Mouse (Mus musculus) Patski (cell line): ENCODE results near the gene Mast2. TPM values are rescaled to one million over a fixed set of nuclear protein-coding genes. Genes with fewer than 3 reads are reported as not detected.
A peak's percentile ranks its signal among the peaks of the same experiment; 100 is the strongest.

Experiments
- ATAC-seq: fragments of 100-300 bp; one replicate; pipeline ENCODE4 v1.8.0; 2021
- CTCF ChIA-PET: fragments of 350-600 bp; sonication (Branson Sonifier 250); formaldehyde crosslinking; loops from one replicate; lab custom pipeline; 2022; ENCODE audit warnings: inconsistent platforms; lab: Charles Lee
- POLR2A ChIA-PET: fragments of 350-600 bp; sonication (Branson Sonifier 250); formaldehyde crosslinking; loops from one replicate; lab custom pipeline; 2022; ENCODE audit warnings: antibody characterized with exemption, inconsistent platforms; lab: Charles Lee
- DNase-seq: peaks from one replicate; pipeline ENCODE4 v3.0.0-alpha.2; 2011; ENCODE audit warnings: low read depth, low spot score
- H3K27me3 ChIP-seq: fragments of 371-371 bp; one replicate; pipeline ENCODE4 v1.5.1; 2021
- CTCF ChIP-seq: fragments of 100-300 bp; IDR thresholded peaks from one replicate; pipeline ENCODE4 v1.5.1; 2021
- in situ Hi-C: fragments of 300-500 bp; cut with MboI; formaldehyde crosslinking; loops from 3 replicates; pipeline ENCODE4 v1.11.1; 2018; ENCODE audit warnings: low pct_unique_long_range_greater_than_20kb, mixed read lengths
- polyA plus RNA-seq: library from polyadenylated mRNA; unstranded; gene quantifications from one replicate; pipeline ENCODE4 v1.2.3, GENCODE M21; 2021

The Mast2 gene
- polyA plus RNA-seq: 36.5 TPM

GRCm38 (mm10) chr4:116464126-116464981 is at the start of gene Mast2:
TSS of gene Mast2 (minus strand) at chr4:116464183.
- H3K27me3 ChIP-seq: no peaks in the 10 kb centered on the region
- POLR2A ChIA-PET: interaction anchor here (0.6 kb wide), 1 partner anchor 679 kb away, joined by 7 read pairs; no protein-coding TSS in a partner anchor
- in situ Hi-C loops: no loop called here
- no peak for TF ChIP-seq CTCF
- CTCF ChIA-PET: interaction anchor here (1.0 kb wide), 1 partner anchor 16 kb away, joined by 3 read pairs; no protein-coding TSS in a partner anchor
- peak; percentile 94 for ATAC-seq
- peak; percentile 71 for DNase-seq

- DNase-seq (peak; percentile 50), ATAC-seq (peak; percentile 86)
- TF ChIP-seq CTCF: peak; percentile 41
- H3K27me3 ChIP-seq: no peaks in the 10 kb centered on the region
- CTCF ChIA-PET: interaction anchor here (0.8 to 1.4 kb wide), 3 partner anchors 12 to 172 kb away, joined by 3 read pairs; no protein-coding TSS in a partner anchor
- POLR2A ChIA-PET: interaction anchor here (0.7 to 1.0 kb wide), 2 partner anchors 8 to 136 kb away, joined by 3 read pairs; no protein-coding TSS in a partner anchor
- in situ Hi-C loops: no loop called here
Measured at GRCm38 (mm10) chr4:116507425-116508218, 43.6 kb upstream of the Mast2 start, which contains the start of gene Ipp. TSS of gene Ipp (plus strand) at chr4:116507549.

GRCm38 (mm10) chr4:116506886-116507424 is 43.0 kb upstream of the Mast2 start:
- ChIA-PET POLR2A (interaction anchor here (0.7 to 1.0 kb wide), 2 partner anchors 9 to 136 kb away, joined by 3 read pairs; no protein-coding TSS in a partner anchor), CTCF (interaction anchor here (0.8 to 1.4 kb wide), 3 partner anchors 11 to 171 kb away, joined by 3 read pairs; no protein-coding TSS in a partner anchor)
- ATAC-seq: no peak
- H3K27me3 ChIP-seq: no peaks in the 10 kb centered on the region
- no peak for TF ChIP-seq CTCF
- DNase-seq: no peak
- in situ Hi-C loops: no loop called here

GRCm38 (mm10) chr4:116499978-116500377 is 36.0 kb upstream of the Mast2 start:
- no peak for DNase-seq
- TF ChIP-seq CTCF: no peak
- no peaks in the 10 kb centered on the region for H3K27me3 ChIP-seq
- in situ Hi-C loops: no loop called here
- ChIA-PET CTCF (interaction anchor here (1.5 kb wide), 1 partner anchor 10 kb away, joined by 4 read pairs; no protein-coding TSS in a partner anchor), POLR2A (no interaction called here)
- no peak for ATAC-seq

GRCm38 (mm10) chr4:116493646-116494045 is 29.7 kb upstream of the Mast2 start:
- in situ Hi-C loops: no loop called here
- no peaks in the 10 kb centered on the region for H3K27me3 ChIP-seq
- TF ChIP-seq CTCF: no peak
- no peak for DNase-seq
- ChIA-PET POLR2A (no interaction called here), CTCF (no interaction called here)
- no peak for ATAC-seq

GRCm38 (mm10) chr4:116492460-116492859 is 28.5 kb upstream of the Mast2 start:
- TF ChIP-seq CTCF: no peak
- CTCF ChIA-PET: no interaction called here
- in situ Hi-C loops: no loop called here
- no peak for ATAC-seq
- POLR2A ChIA-PET: no interaction called here
- H3K27me3 ChIP-seq: no peaks in the 10 kb centered on the region
- no peak for DNase-seq

- CTCF ChIA-PET: no interaction called here
- in situ Hi-C loops: no loop called here
- TF ChIP-seq CTCF: no peak
- DNase-seq (no peak), ATAC-seq (no peak)
- POLR2A ChIA-PET: no interaction called here
- no peaks in the 10 kb centered on the region for H3K27me3 ChIP-seq
Measured at GRCm38 (mm10) chr4:116491886-116492285, 27.9 kb upstream of the Mast2 start.

GRCm38 (mm10) chr4:116491119-116491536 is 27.1 kb upstream of the Mast2 start:
- ATAC-seq (no peak), DNase-seq (no peak)
- in situ Hi-C loops: no loop called here

GRCm38 (mm10) chr4:116483476-116483875 is 19.5 kb upstream of the Mast2 start:
- ATAC-seq (no peak), DNase-seq (no peak)
- in situ Hi-C loops: no loop called here
- POLR2A ChIA-PET: no interaction called here
- CTCF ChIA-PET: no interaction called here
- H3K27me3 ChIP-seq: no peaks in the 10 kb centered on the region
- no peak for TF ChIP-seq CTCF

More at GRCm38 (mm10) chr4:116491119-116491536, 27.1 kb upstream of the Mast2 start:
- POLR2A ChIA-PET: no interaction called here
- CTCF ChIA-PET: no interaction called here
- TF ChIP-seq CTCF: no peak
- no peaks in the 10 kb centered on the region for H3K27me3 ChIP-seq

- in situ Hi-C loops: no loop called here
- H3K27me3 ChIP-seq: no peaks in the 10 kb centered on the region
- POLR2A ChIA-PET: no interaction called here
- no peak for TF ChIP-seq CTCF
- ATAC-seq: no peak
- no peak for DNase-seq
- CTCF ChIA-PET: no interaction called here
Measured at GRCm38 (mm10) chr4:116481322-116481721, 17.3 kb upstream of the Mast2 start.
